Mouse (Mus musculus): ENCODE data around the gene Glp1r. TPM values are rescaled to one million over a fixed set of nuclear protein-coding genes. Genes with fewer than 3 reads are reported as not detected.

Glp1r gene
- polyA plus RNA-seq, 1 experiment from 2014 or later: 0.42 TPM

DNA sequence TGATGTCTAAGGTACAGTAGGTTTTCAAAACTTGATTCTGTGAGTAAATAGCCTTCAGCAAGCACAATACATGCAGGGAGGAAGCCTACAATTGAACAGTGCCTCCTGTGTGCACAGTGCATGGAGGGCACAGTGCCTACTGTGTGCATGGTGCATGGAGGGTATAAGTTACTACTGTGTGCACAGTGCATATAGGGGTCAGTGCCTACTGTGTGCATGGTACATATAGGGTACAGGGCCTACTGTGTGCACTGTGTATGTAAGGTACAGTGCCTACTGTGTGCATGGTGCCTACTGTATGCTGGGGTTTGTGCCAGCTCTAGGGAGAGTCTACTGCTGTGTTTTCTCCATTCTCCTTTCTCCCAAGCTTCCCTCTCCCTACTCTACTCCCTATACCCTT lies 12.6 kb downstream of the Glp1r start:
- Histone ChIP-seq H3K4me1 (no peaks in the 10 kb centered on the region), H3K27me3 (peaks cover 29% of the 10 kb centered on the region), H3K36me3 (no peaks in the 10 kb centered on the region), H3K9ac (no peak overlapping the region), H3K9me3 (replicated peaks) (no peaks in the 10 kb centered on the region), H3K27ac (no peak overlapping the region), H3K4me3 (replicated peaks) (no peak overlapping the region), H3K4me2 (no peak overlapping the region)
- no peak for ATAC-seq (replicated peaks; ENCODE audit: low FRiP score)

- H3K4me1 ChIP-seq: no peaks in the 10 kb centered on the region
Measured at GRCm38 (mm10) chr17:30923566-30923965, 21.9 kb downstream of the Glp1r start.

DNA sequence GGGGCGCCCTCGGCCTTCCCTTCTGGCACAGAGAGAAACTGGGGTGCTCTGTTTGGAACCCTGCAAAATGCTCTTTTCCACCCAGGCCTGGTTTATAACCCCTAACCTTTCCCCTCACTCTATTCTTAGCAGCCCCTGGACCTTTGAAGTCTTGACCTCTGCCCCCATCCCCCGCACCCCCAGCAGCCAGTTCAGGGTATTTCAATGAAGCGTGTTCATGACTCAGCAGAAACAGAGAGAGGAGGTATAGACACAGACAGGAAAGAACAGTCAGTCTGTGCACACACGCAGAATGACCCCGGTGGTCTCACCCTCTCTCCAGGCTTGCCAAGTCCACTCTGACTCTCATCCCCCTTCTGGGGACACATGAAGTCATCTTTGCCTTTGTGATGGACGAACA lies 29.2 kb downstream of the Glp1r start:
- Histone ChIP-seq H3K4me3 (replicated peaks) (no peak overlapping the region), H3K9ac (no peak overlapping the region), H3K27me3 (no peaks in the 10 kb centered on the region), H3K27ac (no peak overlapping the region), H3K4me2 (no peak overlapping the region), H3K4me1 (no peaks in the 10 kb centered on the region), H3K9me3 (replicated peaks) (no peaks in the 10 kb centered on the region), H3K36me3 (no peaks in the 10 kb centered on the region)
- 69% methylated on average over 7 of the region's 7 CpGs for WGBS
- ATAC-seq (replicated peaks; ENCODE audit: low FRiP score): no peak

More at GRCm38 (mm10) chr17:30923566-30923965, 21.9 kb downstream of the Glp1r start:
- WGBS: 66% methylated on average over 4 of the region's 4 CpGs
- Histone ChIP-seq H3K4me2 (no peak overlapping the region), H3K27ac (no peak overlapping the region), H3K9me3 (replicated peaks) (no peaks in the 10 kb centered on the region), H3K36me3 (no peaks in the 10 kb centered on the region), H3K27me3 (no peaks in the 10 kb centered on the region), H3K9ac (no peak overlapping the region), H3K4me3 (replicated peaks) (no peak overlapping the region)
- no peak for ATAC-seq (replicated peaks; ENCODE audit: low FRiP score)

- Histone ChIP-seq H3K36me3 (no peaks in the 10 kb centered on the region), H3K9ac (no peak overlapping the region), H3K27ac (no peak overlapping the region), H3K4me2 (no peak overlapping the region), H3K4me3 (replicated peaks) (no peak overlapping the region), H3K4me1 (no peaks in the 10 kb centered on the region), H3K27me3 (no peaks in the 10 kb centered on the region), H3K9me3 (replicated peaks) (no peaks in the 10 kb centered on the region)
- no peak for ATAC-seq (replicated peaks; ENCODE audit: low FRiP score)
- WGBS: 31% methylated on average over 5 of the region's 5 CpGs
Measured at GRCm38 (mm10) chr17:30932836-30933235, 31.2 kb downstream of the Glp1r start.

- no peak for ATAC-seq (replicated peaks; ENCODE audit: low FRiP score)
- no peak overlapping the region for H3K4me2 ChIP-seq
- H3K9me3 ChIP-seq (replicated peaks): no peaks in the 10 kb centered on the region
- H3K27ac ChIP-seq: no peak overlapping the region
- WGBS: 60% methylated on average over 5 of the region's 5 CpGs
- H3K9ac ChIP-seq: no peak overlapping the region
- no peaks in the 10 kb centered on the region for H3K27me3 ChIP-seq
- no peak overlapping the region for H3K4me3 ChIP-seq (replicated peaks)
- H3K4me1 ChIP-seq: no peaks in the 10 kb centered on the region
- no peaks in the 10 kb centered on the region for H3K36me3 ChIP-seq
Measured at GRCm38 (mm10) chr17:30935301-30935700, 33.7 kb downstream of the Glp1r start.

GRCm38 (mm10) chr17:30938554-30938953 lies 36.9 kb downstream of the Glp1r start:
- no peak overlapping the region for H3K4me2 ChIP-seq
- no peaks in the 10 kb centered on the region for H3K36me3 ChIP-seq
- WGBS: 41% methylated on average over 9 of the region's 9 CpGs
- H3K4me3 ChIP-seq (replicated peaks): no peak overlapping the region
- no peak for ATAC-seq (replicated peaks; ENCODE audit: low FRiP score)
- no peak overlapping the region for H3K9ac ChIP-seq
- H3K27ac ChIP-seq: no peak overlapping the region
- H3K9me3 ChIP-seq (replicated peaks): no peaks in the 10 kb centered on the region
- no peaks in the 10 kb centered on the region for H3K4me1 ChIP-seq
- peaks cover 2% of the 10 kb centered on the region; the same call in 1 of the 2 replicates for H3K27me3 ChIP-seq

GRCm38 (mm10) chr17:30948382-30948781 lies 46.8 kb downstream of the Glp1r start:
- no peaks in the 10 kb centered on the region for H3K4me1 ChIP-seq
- H3K27ac ChIP-seq: no peak overlapping the region
- H3K9ac ChIP-seq: no peak overlapping the region
- H3K9me3 ChIP-seq (replicated peaks): no peaks in the 10 kb centered on the region
- H3K4me3 ChIP-seq (replicated peaks): no peak overlapping the region
- 48% methylated on average over 1 of the region's 1 CpGs for WGBS
- H3K4me2 ChIP-seq: no peak overlapping the region
- no peaks in the 10 kb centered on the region for H3K36me3 ChIP-seq
- ATAC-seq (replicated peaks; ENCODE audit: low FRiP score): no peak
- H3K27me3 ChIP-seq: peaks cover 27% of the 10 kb centered on the region

- 6% methylated on average over 7 of the region's 7 CpGs for WGBS
- Histone ChIP-seq H3K9me3 (replicated peaks) (no peaks in the 10 kb centered on the region), H3K27ac (no peak overlapping the region), H3K27me3 (peaks cover 23% of the 10 kb centered on the region), H3K4me3 (replicated peaks) (no peak overlapping the region), H3K36me3 (no peaks in the 10 kb centered on the region), H3K9ac (no peak overlapping the region), H3K4me1 (no peaks in the 10 kb centered on the region), H3K4me2 (no peak overlapping the region)
- no peak for ATAC-seq (replicated peaks; ENCODE audit: low FRiP score)
Measured at GRCm38 (mm10) chr17:30950780-30951179, 49.2 kb downstream of the Glp1r start.

DNA sequence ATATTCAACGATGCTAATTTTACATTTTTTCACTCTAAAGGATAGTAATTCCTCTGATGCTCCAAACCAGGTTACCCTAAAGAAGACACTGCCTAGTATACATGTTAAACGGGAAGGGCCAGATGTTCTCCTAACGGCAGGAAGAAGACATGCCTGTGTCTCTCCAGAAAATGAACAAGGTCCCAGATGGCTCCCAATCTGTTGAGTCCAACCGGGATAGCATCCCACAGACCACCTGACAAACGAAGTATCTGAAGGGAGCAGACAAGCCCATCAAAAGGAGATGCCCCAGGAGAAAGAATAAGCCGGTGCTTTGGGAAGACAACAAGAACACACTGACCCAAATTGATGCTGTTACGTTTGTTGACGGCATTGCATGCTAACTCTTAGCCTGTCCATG lies 50.0 kb downstream of the Glp1r start:
- Histone ChIP-seq H3K27ac (no peak overlapping the region), H3K4me3 (replicated peaks) (no peak overlapping the region), H3K9ac (no peak overlapping the region), H3K9me3 (replicated peaks) (no peaks in the 10 kb centered on the region), H3K4me2 (no peak overlapping the region), H3K27me3 (peaks cover 20% of the 10 kb centered on the region), H3K4me1 (no peaks in the 10 kb centered on the region), H3K36me3 (no peaks in the 10 kb centered on the region)
- WGBS: 75% methylated on average over 8 of the region's 8 CpGs
- ATAC-seq (replicated peaks; ENCODE audit: low FRiP score): no peak

- peaks cover 14% of the 10 kb centered on the region for H3K27me3 ChIP-seq
- no peak for ATAC-seq (replicated peaks; ENCODE audit: low FRiP score)
- H3K9ac ChIP-seq: no peak within 1 kb of the TSS
- H3K27ac ChIP-seq: no peak within 1 kb of the TSS
- WGBS: 37% methylated on average over 10 of the region's 10 CpGs
- 0 out of 2 replicates have a peak, but pooled peaks cover 3% of the 10 kb centered on the region for H3K4me1 ChIP-seq
- H3K36me3 ChIP-seq: no peaks in the 10 kb centered on the region
- H3K4me3 ChIP-seq (replicated peaks): no peak within 1 kb of the TSS
- no peaks in the 10 kb centered on the region for H3K9me3 ChIP-seq (replicated peaks)
- no peak within 1 kb of the TSS for H3K4me2 ChIP-seq
Measured at GRCm38 (mm10) chr17:30954340-30954739, 52.7 kb downstream of the Glp1r start, which contains the start of gene Umodl1. Umodl1 (plus strand) TSS chr17:30954640.

DNA sequence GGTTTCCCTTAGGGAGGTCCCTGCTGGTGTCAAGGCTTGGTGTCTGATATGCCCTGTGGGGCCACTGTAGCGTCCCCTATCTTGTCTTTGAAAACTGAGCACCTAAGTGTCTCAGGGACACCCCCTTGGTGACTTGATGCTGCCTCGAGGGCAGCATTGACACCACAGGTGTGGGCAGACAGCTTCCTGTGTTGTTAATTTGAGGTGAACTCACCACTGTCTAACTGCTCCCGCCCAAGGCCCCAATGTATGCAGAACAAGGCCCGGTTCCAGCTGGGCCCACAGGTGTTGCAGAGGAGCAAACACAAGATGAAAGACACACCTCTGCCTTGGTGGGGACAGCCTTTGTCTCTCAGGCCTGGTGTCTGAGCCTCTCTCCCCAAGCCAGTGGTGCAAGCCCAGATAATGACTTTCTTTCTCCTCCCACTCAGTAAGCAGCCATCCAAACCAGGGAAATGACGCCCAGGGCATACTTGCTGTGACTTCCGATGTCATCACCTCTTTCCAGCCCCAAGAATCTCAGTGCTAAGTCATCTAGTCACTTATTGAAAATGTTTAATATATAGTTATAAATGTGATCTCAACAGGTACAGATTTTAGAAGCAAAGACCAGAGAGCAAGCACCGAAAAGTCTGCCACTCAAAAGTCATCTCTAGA lies 60.4 kb downstream of the Glp1r start:
- no peak overlapping the region for H3K4me3 ChIP-seq (replicated peaks)
- H3K4me2 ChIP-seq: no peak overlapping the region
- H3K36me3 ChIP-seq: no peaks in the 10 kb centered on the region
- no peaks in the 10 kb centered on the region for H3K9me3 ChIP-seq (replicated peaks)
- 0 out of 2 replicates have a peak, but pooled peaks cover 2% of the 10 kb centered on the region for H3K4me1 ChIP-seq
- no peaks in the 10 kb centered on the region for H3K27me3 ChIP-seq
- no peak overlapping the region for H3K27ac ChIP-seq
- 43% methylated on average over 7 of the region's 7 CpGs for WGBS
- no peak for ATAC-seq (replicated peaks; ENCODE audit: low FRiP score)
- H3K9ac ChIP-seq: no peak overlapping the region

DNA sequence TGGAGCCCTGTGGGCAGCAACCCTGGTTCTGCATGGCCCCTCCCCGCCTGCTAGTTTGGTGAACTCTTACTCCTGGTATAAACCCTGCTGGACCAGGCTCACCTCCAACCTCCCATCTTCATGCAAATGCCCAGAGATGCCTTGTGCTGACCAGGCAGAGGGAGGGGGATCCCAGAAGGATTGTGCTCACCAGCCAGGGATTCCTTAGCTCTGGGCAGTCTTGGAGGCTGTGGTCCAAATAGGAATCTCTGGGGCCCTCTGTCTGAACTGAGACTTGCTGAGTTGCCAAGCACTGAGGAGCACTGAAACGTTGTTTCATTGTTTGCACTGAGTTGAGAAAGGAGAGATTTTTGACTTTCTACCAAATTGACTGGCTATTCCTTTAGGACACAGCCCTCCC lies 61.3 kb downstream of the Glp1r start:
- ATAC-seq (replicated peaks; ENCODE audit: low FRiP score): no peak
- Histone ChIP-seq H3K36me3 (no peaks in the 10 kb centered on the region), H3K4me3 (replicated peaks) (no peak overlapping the region), H3K27ac (no peak overlapping the region), H3K9me3 (replicated peaks) (no peaks in the 10 kb centered on the region), H3K9ac (no peak overlapping the region), H3K4me2 (no peak overlapping the region), H3K4me1 (no peaks in the 10 kb centered on the region), H3K27me3 (no peaks in the 10 kb centered on the region)
- 41% methylated on average over 2 of the region's 2 CpGs for WGBS

DNA sequence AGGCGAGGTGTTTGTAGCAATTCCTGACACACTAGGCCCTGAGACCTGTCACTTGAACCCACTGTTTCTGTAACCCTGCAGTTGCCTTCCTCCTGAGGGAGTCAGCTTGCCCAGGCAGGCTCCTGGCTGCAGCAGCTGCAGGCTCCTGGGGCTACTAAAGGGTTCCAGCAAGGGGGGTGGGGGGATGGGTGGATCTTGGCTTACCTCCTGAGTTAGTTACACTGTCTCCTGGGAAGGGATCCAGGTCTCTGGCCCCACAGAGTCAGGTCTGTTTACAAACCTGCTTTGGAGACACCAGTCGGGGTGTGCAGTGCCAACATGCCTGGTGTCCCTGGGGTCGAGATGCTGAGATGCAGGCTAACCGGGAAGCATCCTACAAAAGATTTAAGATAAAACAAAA lies 68.4 kb downstream of the Glp1r start:
- WGBS: 58% methylated on average over 4 of the region's 4 CpGs
- no peak for ATAC-seq (replicated peaks; ENCODE audit: low FRiP score)
- H3K9me3 ChIP-seq (replicated peaks): no peaks in the 10 kb centered on the region

More for the DNA sequence above, 68.4 kb downstream of the Glp1r start:
- H3K4me2 ChIP-seq: no peak overlapping the region
- H3K9ac ChIP-seq: no peak overlapping the region
- H3K36me3 ChIP-seq: no peaks in the 10 kb centered on the region
- no peaks in the 10 kb centered on the region for H3K27me3 ChIP-seq
- H3K27ac ChIP-seq: no peak overlapping the region
- H3K4me3 ChIP-seq (replicated peaks): no peak overlapping the region
- peaks cover 8% of the 10 kb centered on the region; the same call in 1 of the 2 replicates for H3K4me1 ChIP-seq

All from kidney, embryonic 15.5 days (tissue).